Mouse (Mus musculus) cerebellum, postnatal 36 days (tissue): ENCODE data around the gene Kctd12.

Experiments used
- DNase-seq, 2 experiments: peaks; one replicate each; pipeline ENCODE4 v3.0.0; 2021 to 2022; ENCODE audit warnings: mixed read lengths in 2 of 2

Kctd12 gene

GRCm38 (mm10) chr14:102982627-102983540 is at the start of gene Kctd12:
Gene Kctd12 (minus strand): TSS chr14:102982637.
- peak; percentile 76 to 78 for DNase-seq

DNA sequence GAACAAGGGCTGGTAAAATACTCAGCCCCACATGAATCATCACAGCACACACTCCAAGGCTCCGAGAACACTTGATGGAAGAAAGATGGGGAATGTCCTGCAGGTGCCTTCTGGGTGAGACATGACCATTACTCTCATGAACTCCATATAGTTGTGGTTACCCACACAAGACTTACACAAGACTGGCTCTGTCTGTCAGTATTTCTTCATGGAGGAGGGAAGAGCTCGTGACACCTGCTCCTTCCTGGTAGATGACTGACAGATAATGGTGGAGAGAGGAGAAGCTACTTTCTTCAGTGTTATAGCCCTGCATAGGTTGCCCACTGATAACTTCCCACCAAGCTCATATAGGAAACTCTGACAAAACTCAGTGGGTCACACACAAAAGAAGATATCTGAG is 46.8 kb upstream of the Kctd12 start:
- DNase-seq = no peak

- no peak for DNase-seq
Observed at GRCm38 (mm10) chr14:103020046-103020445, 37.6 kb upstream of the Kctd12 start.

DNA sequence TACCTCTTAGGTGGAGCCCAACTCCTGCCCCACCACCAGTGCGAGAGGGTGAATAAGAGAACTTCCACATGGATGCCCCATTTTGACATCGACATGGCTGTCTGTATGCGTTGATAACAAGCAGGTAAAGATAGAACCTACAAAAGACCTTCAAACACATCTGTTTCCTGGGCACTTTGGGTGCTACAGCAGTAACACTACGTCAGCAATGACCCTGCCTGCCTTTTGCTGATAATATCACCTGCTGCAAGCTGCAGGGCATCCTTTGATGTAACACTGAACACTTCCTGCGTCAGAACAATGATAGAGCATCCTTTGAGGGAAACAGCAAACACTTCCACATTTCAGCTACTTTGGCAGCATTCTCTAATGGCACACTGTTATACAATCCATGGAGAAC is 34.6 kb upstream of the Kctd12 start:
- no peak for DNase-seq

- DNase-seq = peak; percentile 53
Observed at GRCm38 (mm10) chr14:103012563-103013150, 30.2 kb upstream of the Kctd12 start.

DNA sequence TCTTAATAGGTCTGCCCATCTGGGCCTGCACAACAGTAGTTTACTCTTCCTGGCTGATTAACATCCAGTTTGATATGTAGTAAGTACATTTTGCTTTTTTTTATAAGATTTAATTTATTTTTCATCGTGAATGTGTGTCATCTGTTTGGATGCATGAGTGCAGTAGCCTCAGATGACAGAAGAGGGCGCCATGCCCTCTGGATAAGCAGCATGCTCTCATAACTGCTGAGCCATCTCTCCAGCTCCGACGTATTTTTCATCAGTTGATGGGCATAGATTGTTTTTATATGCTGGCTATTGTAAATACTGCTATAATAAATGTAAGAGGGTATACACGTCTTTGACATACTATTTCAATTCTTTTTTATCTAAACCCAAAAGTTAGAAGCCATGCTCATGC is 29.3 kb upstream of the Kctd12 start:
- peak; percentile 6 to 15 for DNase-seq

DNA sequence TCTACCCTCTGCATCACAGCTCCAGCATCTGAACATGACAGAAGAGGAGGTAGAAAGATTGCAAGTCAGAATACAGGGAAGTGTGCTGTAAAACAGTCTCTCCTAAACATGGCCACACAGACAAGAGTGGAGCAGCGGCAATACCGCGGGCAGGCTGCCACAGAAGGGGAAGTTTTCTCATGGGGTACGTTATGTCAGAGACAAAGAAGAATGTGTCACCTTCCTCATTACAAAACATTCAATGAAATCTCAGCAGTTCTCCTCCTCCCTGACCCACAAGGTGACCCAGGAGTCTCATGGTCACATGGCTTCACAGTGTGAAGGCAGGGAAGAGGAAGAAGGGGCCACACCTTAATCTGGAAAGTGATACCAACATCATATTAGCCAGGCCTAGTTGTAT is 25.3 kb upstream of the Kctd12 start:
- DNase-seq = no peak

DNA sequence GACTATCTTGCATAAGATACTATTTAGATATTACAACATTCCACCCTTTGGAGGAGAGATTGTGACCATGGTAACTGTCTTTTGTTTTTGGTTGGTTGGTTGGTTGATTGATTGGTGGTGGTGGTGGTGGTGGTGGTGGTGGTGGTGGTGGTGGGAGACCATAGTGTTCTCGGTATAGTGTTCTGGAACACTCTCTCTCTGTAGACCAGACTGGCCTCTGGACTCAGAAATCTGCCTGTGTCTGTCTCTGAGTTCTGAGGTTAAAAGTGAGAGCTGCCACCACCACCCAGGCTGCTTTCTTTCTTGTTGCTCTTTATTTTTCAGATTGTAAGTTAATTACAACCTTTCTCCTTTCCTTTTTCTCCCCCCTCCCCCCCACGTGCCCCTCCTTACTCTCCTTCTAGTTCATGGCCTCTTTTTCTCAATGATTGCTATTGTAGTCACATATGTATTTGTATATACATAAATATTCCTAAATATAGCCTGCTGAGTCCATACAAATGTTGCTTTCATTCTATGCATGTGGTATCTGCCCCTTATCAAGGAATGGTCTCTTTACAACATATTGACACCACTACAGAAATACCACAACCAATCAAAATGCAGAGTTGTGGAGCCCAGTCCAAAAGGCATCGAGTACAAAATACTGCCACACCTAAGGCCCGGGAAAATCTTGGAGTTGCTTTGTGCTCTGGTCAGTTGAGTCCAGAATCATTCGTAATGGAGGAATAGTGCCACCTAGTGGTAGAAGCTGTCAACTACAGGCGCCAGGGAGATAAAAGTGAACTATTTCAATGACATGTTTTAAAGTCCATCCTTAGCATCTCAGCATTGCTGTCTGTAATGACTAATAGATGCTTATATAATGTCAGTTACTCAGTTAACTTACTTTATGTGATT is 12.5 kb upstream of the Kctd12 start:
- DNase-seq = peak; percentile 76 to 88

DNA sequence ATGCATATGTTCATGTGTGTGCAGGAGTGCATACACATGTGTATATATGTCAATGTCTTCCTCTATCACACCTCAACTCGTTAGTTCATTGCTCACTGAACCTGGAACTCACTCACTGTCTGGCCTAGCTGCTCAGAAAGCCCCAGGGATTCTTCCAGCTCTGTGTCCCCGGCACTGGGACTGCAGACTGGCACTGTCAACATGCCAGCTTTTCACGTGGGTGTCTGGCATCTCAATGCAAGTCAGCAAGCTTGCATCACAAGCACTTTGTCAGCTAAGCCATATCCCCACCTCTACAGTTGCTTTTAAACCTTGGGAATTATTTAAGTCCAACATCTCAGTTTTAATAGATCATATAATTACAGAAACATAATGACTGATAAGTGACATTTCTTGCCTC is 8.3 kb upstream of the Kctd12 start:
- no peak for DNase-seq

DNA sequence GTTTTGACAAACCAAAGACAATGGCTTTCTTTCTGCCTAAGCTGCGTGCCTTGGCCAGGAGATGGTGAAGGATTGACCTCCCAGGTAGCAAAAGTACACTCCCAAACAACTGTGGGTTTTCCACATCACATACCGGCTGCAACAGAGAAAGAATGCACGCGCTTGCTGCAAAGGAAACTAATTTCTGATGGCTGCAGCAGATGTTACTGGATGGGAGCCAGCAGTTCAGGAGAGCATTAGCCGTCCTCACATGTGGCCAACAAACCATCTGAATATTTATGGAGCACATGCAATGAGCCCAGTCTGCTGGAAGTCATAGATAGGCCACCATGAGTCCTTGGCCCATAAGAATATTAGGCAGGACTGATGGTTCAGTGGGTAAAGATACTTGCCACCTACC is 7.4 kb upstream of the Kctd12 start:
- no peak for DNase-seq

DNA sequence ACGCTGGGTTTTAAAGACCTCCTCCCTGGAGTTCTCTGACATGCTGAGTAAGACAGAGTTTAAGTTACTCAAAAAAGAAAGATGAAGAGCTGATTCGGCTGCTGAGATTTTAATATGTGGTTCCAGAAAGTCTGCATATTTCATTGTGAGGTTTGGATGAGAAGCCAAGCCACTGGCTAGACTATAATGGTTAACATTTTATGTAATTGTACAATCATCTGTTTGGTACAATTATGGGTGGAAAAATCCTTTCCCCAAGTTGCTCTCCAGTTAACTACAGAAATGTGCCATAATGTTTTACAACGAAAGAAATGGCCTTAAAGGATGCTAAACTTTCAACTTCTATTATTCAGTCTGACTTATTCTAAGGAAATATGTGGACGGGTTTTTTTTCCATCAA is 6.8 kb upstream of the Kctd12 start:
- no peak for DNase-seq

DNA sequence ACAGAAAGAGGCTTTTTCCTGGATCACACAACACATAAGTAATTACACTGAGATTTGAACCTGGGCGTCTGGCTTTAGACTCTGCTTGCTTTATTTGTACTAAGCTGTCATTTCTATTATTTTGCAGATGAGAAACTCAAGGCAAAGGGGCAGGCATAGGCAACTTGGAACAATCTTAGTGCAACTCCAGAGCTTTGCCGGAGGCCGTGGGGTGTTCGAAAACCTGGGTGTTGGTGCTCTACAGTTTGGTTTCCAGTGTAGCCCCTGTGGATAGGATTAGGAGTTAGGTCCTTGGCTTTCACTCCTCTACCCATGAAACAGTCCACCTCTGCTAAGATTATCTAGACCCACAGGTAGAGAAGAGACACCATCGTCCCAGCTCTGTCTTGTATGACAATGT is 5.2 kb upstream of the Kctd12 start:
- no peak for DNase-seq

GRCm38 (mm10) chr14:102983686-102984085 is 1.2 kb upstream of the Kctd12 start:
- no peak for DNase-seq

DNA sequence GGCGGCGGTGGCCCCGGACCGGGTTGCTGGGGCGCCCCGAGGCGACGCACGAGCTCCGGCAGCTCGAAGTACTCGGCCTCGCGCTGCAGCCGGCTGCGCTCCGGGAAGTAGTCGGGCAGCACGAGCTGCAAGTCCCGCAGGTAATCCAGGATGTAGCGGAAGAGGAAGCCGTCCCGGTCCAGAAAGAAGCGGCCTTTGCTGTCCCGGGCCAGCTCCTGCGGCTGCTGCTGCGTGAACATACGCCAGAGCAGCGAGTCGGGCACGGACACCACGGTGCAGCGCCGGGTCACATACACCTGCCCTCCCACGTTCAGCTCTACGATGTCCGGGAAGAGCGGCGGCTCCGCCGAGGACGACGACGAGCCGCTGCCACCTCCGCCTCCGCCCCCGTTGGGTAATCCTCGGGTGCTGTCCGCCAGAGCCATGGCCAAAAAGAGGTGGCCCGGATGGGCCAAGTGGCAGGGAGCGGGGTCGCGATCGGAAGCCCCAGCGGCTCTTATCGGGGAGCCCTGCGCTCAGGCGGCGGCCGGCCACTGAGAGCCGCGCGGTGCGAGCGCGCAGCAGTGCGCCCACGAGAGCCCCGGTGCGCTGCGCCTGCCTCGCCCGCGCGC is 316 bp downstream of the Kctd12 start:
- DNase-seq = peak; percentile 53 to 62

DNA sequence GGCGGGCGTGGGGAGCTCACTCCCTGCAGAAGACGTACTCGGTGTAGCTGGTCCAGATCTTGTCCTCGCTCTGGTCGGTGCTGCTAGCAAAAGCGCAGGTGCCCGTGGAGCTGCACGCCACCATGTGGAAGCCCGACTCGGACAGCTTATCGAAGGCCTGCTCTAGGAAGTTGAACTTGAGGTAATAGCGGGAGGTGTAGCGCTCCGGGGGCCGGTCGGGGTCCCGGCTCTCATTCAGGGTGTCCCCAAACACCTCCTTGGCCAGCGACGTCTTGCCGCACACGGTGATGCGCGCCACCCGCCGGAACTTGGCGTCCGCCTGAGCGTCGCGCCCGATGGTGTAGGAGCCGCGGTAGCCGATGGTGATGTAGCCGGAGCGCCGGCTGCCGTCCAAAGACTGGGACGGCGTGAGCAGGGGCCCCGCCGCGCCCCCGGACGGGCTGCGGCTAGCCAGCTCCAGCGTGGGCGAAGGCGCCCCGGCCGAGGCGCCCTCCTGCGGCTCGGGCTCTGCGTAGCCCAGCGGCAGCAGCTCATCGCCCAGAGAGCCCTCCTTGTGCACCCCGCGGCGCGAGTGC is 909 bp downstream of the Kctd12 start:
- peak; percentile 77 for DNase-seq

DNA sequence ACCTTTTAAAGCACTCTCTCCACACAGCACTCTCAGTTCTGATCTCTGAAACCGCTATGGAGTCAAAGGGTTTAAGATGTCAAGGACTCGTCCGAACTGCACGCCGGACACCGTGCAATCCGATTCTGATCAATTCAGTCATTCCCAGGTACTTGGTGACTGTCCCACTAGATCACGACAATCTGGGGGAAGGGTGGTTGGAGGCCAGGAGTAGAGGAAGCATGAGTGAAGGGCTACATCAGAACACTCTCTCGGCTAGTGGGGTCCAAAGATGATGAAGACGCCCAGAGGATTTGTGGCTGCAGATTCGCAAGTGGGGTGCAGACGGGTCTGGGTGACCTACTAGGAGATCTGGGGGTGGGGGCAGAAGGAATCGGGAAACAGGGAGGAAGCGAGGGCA is 1.5 kb downstream of the Kctd12 start:
- no peak for DNase-seq

GRCm38 (mm10) chr14:102980481-102980880 is 2.0 kb downstream of the Kctd12 start:
- DNase-seq = peak; percentile 55 to 58

- peak in 1 of 2 experiments; percentile 20 for DNase-seq
Observed at GRCm38 (mm10) chr14:102979831-102980230, 2.6 kb downstream of the Kctd12 start.

- DNase-seq = no peak
Observed at GRCm38 (mm10) chr14:102975865-102976264, 6.6 kb downstream of the Kctd12 start.

GRCm38 (mm10) chr14:102968824-102969223 is 13.6 kb downstream of the Kctd12 start:
- no peak for DNase-seq

DNA sequence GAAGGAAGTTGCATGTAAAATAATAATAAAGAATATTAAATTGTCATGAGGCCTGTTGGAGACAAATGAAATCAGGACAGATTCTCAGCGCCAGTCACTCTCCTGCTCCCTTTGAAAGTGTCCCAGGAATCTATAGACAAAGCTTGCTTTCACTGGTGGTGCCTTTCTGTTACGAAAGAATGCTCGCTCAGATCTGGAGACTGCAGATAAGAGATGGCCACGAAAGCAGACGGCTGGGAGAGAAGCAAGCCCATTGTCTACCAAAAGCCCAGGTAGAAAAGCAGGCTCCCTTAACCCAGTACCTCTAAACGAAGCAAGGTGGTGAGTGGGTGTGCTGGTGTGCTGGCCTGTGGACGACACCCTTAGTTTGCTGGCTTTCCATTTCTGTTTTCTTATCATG is 16.2 kb downstream of the Kctd12 start:
- no peak for DNase-seq

DNA sequence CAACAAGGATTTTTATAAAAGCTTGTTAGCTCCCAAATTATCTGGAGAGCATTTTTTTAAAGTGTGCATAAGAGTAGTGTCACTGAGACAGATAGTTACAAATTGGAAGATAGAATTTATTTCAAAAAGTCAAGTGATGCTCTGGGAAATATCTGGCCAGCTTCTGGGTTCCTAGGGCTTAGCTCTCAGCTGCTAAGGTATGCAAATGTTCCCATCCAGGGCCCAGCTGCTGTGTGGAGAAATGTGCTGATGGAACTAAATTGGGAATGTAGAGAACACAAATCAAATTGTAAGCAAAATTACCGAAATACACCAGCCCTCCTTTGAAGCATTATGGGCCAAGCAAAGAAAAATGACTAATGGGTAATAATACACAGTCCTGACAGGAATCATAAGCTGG is 16.6 kb downstream of the Kctd12 start:
- no peak for DNase-seq
